Mouse (Mus musculus): ENCODE results near the gene Ccdc36.

The Ccdc36 gene

DNA sequence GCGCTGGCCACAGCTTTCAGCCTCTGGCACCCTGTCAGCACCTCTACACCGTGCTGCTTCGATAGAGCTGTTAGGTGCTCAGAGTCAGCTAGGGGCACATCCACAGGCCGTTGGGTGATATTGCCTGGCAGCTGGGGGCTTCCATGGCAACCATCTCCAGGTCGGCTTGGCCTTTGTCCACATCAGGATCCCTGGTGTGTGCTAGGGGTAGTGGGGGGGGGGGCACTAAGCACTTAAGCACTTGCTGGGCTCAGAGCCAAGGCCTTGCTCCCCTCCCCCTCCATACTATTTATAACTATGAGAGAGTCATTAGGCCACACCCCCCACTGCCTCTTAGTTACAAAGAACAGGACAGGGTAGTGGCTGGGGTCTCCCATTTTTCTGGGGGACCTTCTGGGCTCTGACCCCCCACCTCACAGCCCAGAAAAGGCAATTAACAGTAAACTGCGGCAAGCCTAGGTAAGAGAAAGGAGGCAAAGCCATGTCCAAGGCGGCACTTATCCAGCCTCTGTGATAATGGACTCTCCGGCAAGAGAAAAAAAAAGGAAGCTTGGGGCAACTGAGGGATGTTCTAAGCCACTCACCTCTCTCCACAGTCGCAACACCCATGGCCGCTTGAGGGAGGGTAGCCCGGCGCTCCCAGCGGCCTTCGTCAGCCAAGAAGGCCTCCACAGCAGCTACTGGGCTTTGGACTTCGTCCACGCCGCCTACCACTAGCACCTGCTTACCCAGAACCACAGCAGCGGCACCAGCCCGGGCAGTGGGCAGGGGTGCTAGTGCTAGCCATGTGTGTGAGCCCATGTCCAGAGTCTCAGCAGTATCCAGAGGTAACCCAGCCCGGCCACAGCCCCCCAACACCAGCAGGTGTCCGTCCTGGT, 22.2 kb upstream of the Ccdc36 start:
- in situ Hi-C loops (cut with MboI; ENCODE audit: low pct_unique_long_range_greater_than_20kb in 1 of 2, low sequenced_read_pairs in 2 of 2, unreplicated experiment in 1 of 2): no loop called here

DNA sequence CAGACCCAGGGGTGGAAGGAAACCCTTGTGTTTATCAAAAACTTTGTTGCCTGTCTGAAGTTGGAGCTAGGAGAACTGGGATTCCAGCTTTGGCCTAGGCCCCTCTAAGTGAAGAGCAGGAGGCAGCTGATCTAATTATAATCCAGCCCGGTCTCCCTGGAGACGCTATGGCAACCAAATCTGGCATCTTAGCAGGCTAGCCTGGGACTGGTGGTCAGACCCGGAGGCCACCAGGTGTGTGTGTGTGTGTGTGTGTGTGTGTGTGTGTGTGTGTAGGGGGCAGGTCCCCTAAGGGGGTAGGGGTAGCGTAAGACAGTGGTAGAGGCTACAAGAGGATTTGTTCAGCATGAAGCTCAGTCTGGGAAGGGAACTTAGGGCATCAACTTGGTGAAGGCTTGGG, 21.6 kb upstream of the Ccdc36 start:
- in situ Hi-C loops (cut with MboI; ENCODE audit: low pct_unique_long_range_greater_than_20kb in 1 of 2, low sequenced_read_pairs in 2 of 2, unreplicated experiment in 1 of 2): no loop called here

DNA sequence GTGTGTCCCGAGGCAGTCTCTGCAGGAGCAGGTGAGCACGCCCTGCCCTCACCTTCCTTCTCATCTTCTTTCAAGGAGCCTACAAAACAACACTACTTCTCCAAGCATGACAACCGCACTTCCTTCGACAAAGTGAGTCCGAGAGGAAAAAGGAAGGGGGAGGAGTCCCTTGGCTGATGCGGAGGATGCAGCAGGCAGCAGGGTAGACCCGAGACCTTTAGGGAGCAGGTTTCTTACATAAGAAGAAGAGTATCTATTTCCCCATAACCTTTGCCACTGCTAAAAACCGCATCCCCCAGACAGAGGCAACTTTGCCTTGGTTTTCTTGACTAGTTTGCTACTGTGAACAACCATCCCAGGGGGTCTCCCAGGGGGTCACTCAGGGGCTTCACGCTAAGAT, 16.8 kb upstream of the Ccdc36 start:
- in situ Hi-C loops (cut with MboI; ENCODE audit: low pct_unique_long_range_greater_than_20kb in 1 of 2, low sequenced_read_pairs in 2 of 2, unreplicated experiment in 1 of 2): no loop called here

- in situ Hi-C loops (cut with MboI; ENCODE audit: low pct_unique_long_range_greater_than_20kb in 1 of 2, low sequenced_read_pairs in 2 of 2, unreplicated experiment in 1 of 2): no loop called here
Observed at GRCm38 (mm10) chr9:108441236-108441919, 13.1 kb upstream of the Ccdc36 start.

DNA sequence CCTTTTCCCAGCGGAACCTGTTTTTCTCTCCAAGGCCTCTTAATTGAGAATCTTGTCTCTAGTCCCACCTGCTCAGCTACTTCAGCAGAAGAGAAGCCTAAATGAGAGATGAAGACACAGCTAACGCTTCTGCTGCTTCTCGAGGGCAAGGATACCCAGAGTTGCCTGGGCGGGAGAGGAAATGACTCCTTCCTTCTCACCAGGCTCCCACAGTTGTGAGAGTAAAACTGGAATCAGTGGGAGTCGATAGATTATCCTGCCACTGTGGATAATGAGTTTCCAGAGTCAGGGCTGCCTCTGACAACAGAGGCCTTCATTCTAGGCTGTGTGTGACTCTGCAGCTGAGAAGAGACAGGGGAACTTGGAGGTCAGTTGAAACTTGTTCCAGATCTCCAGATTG, 12.2 kb upstream of the Ccdc36 start:
- in situ Hi-C loops (cut with MboI; ENCODE audit: low pct_unique_long_range_greater_than_20kb in 1 of 2, low sequenced_read_pairs in 2 of 2, unreplicated experiment in 1 of 2): no loop called here

GRCm38 (mm10) chr9:108439176-108439575, 10.9 kb upstream of the Ccdc36 start:
- in situ Hi-C loops (cut with MboI; ENCODE audit: low pct_unique_long_range_greater_than_20kb in 1 of 2, low sequenced_read_pairs in 2 of 2, unreplicated experiment in 1 of 2): no loop called here

DNA sequence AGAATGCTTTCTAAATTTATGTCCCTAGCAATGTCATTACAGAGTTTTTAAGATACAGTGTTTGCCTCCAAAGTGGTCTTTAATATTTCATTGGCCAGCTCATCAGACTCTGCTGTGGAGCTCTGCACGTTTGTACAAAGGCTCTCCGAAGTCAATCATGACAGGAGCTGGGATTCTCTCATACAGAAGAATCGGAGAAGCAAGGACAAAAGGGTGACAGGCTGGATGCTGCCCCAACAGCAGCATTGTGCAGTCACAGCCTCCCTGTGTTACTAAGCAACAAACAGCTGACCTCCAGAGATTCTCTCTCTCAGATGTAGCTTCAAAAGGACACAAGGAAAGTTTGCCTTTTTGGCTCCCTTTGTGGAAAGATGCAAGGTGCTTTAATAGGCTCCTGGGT, 7.9 kb upstream of the Ccdc36 start, which contains the start of gene BC048562:
BC048562 (plus strand) TSS at position 301 of the 400 bp plus-strand sequence.
- in situ Hi-C loops (cut with MboI; ENCODE audit: low pct_unique_long_range_greater_than_20kb in 1 of 2, low sequenced_read_pairs in 2 of 2, unreplicated experiment in 1 of 2): no loop called here

GRCm38 (mm10) chr9:108431431-108432067, 3.3 kb upstream of the Ccdc36 start:
- in situ Hi-C loops (cut with MboI; ENCODE audit: low pct_unique_long_range_greater_than_20kb in 1 of 2, low sequenced_read_pairs in 2 of 2, unreplicated experiment in 1 of 2): no loop called here

- in situ Hi-C loops (cut with MboI; ENCODE audit: low pct_unique_long_range_greater_than_20kb in 1 of 2, low sequenced_read_pairs in 2 of 2, unreplicated experiment in 1 of 2): no loop called here
Observed at GRCm38 (mm10) chr9:108412221-108412620, 16.1 kb downstream of the Ccdc36 start.

GRCm38 (mm10) chr9:108411381-108411942, 16.8 kb downstream of the Ccdc36 start:
- in situ Hi-C loops (cut with MboI; ENCODE audit: low pct_unique_long_range_greater_than_20kb in 1 of 2, low sequenced_read_pairs in 2 of 2, unreplicated experiment in 1 of 2): no loop called here

DNA sequence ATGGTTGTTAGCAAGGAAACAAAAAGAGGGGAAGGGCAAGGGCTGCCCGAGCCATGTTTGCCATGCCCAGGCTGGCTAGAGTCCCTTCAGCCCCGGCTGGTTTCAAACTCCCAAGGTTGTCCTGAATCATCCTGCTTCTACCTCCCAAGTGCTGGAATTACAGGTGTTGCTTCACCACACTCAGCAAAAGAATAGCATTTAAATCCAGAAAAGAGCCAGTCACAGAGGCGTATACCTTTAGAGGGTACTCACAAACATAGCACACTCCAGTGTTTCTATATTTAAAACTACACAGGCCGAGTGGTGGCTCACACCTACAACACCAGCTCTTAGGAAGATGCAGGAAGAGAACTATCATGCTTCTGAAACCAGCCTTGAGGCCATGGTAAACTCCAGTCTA, 18.7 kb downstream of the Ccdc36 start:
- in situ Hi-C loops (cut with MboI; ENCODE audit: low pct_unique_long_range_greater_than_20kb in 1 of 2, low sequenced_read_pairs in 2 of 2, unreplicated experiment in 1 of 2): no loop called here

GRCm38 (mm10) chr9:108404451-108404850, 23.8 kb downstream of the Ccdc36 start:
- in situ Hi-C loops (cut with MboI; ENCODE audit: low pct_unique_long_range_greater_than_20kb in 1 of 2, low sequenced_read_pairs in 2 of 2, unreplicated experiment in 1 of 2): no loop called here

- in situ Hi-C loops (cut with MboI; ENCODE audit: low pct_unique_long_range_greater_than_20kb in 1 of 2, low sequenced_read_pairs in 2 of 2, unreplicated experiment in 1 of 2): no loop called here
Observed at GRCm38 (mm10) chr9:108403081-108403480, 25.2 kb downstream of the Ccdc36 start.

- in situ Hi-C loops (cut with MboI; ENCODE audit: low pct_unique_long_range_greater_than_20kb in 1 of 2, low sequenced_read_pairs in 2 of 2, unreplicated experiment in 1 of 2): no loop called here
Observed at GRCm38 (mm10) chr9:108401186-108401960, 26.9 kb downstream of the Ccdc36 start.

- in situ Hi-C loops (cut with MboI; ENCODE audit: low pct_unique_long_range_greater_than_20kb in 1 of 2, low sequenced_read_pairs in 2 of 2, unreplicated experiment in 1 of 2): no loop called here
Observed at GRCm38 (mm10) chr9:108398324-108398723, 30.0 kb downstream of the Ccdc36 start.

DNA sequence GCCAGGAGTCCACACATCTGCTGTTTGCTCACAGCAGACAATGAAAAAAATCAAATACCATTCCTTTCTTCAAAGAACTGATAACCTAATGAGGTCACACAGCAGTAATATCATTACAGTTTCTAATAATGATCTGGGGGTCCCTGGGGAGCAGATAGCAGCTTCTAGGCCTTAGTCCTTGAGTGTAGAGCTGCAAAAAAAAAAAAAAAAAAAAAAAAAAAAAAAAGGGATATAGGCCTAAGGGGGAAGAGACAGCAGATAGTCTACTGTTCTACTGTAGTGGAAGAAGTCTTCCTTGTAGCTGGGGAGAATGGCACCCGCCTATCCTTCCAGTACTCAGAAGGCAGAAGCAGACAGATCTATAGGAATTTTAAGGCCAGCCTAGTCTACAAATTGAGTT, 32.9 kb downstream of the Ccdc36 start:
- in situ Hi-C loops (cut with MboI; ENCODE audit: low pct_unique_long_range_greater_than_20kb in 1 of 2, low sequenced_read_pairs in 2 of 2, unreplicated experiment in 1 of 2): no loop called here

- in situ Hi-C loops (cut with MboI; ENCODE audit: low pct_unique_long_range_greater_than_20kb in 1 of 2, low sequenced_read_pairs in 2 of 2, unreplicated experiment in 1 of 2): no loop called here
Observed at GRCm38 (mm10) chr9:108394191-108394590, 34.1 kb downstream of the Ccdc36 start.

- in situ Hi-C loops (cut with MboI; ENCODE audit: low pct_unique_long_range_greater_than_20kb in 1 of 2, low sequenced_read_pairs in 2 of 2, unreplicated experiment in 1 of 2): no loop called here
Observed at GRCm38 (mm10) chr9:108392676-108393075, 35.6 kb downstream of the Ccdc36 start, which contains the start of gene 1700102P08Rik. Gene 1700102P08Rik (plus strand): TSS chr9:108392805.

All from mouse embryonic stem cell (cell line).